Mouse (Mus musculus) cerebellum, adult 9-10 months (tissue): ENCODE data around the gene Gm3159.
"Not testable (repeated sequence)": the region's sequence is repeated elsewhere in the genome, so short reads cannot be mapped to it uniquely, and the experiment has no call there.

ENCODE experiments used
- DNase-seq: peaks from one replicate; pipeline ENCODE4 v3.0.0; 2022

The Gm3159 gene

GRCm38 (mm10) chr14:4397226-4397625, at the start of gene Gm3159:
Gene Gm3159 (plus strand): TSS chr14:4397526.
- DNase-seq: not testable (repeated sequence)

DNA sequence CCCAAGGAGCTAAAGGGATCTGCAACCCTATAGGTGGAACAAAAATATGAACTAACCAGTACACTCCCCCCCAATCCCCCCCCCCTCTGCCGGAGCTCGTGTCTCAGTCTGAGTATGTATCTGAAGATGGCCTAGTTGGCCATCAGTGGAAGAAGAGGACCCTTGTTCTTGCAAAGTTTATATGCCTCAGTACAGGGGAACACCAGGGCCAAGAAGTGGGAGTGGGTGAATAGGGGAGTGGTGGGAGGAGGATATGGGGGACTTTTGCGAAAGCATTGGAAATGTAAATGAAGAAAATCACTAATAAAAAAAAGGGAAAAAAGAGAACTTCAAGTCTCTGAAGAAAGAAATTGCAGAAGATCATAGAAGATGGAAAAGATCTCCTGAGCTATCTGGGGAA, 28.3 kb upstream of the Gm3159 start:
- not testable (repeated sequence) for DNase-seq

- not testable (repeated sequence) for DNase-seq
These were observed 27.6 kb upstream of the Gm3159 start for GRCm38 (mm10) chr14:4369691-4370090.

GRCm38 (mm10) chr14:4377871-4378270, 19.5 kb upstream of the Gm3159 start:
- not testable (repeated sequence) for DNase-seq

- DNase-seq: not testable (repeated sequence)
These were observed 11.7 kb upstream of the Gm3159 start for GRCm38 (mm10) chr14:4385606-4386005.

- DNase-seq: not testable (repeated sequence)
These were observed 4.3 kb upstream of the Gm3159 start for GRCm38 (mm10) chr14:4392841-4393530.

- not testable (repeated sequence) for DNase-seq
These were observed 1.3 kb downstream of the Gm3159 start for GRCm38 (mm10) chr14:4398624-4399023.

- DNase-seq: not testable (repeated sequence)
These were observed 2.9 kb downstream of the Gm3159 start for GRCm38 (mm10) chr14:4400115-4400789.

DNA sequence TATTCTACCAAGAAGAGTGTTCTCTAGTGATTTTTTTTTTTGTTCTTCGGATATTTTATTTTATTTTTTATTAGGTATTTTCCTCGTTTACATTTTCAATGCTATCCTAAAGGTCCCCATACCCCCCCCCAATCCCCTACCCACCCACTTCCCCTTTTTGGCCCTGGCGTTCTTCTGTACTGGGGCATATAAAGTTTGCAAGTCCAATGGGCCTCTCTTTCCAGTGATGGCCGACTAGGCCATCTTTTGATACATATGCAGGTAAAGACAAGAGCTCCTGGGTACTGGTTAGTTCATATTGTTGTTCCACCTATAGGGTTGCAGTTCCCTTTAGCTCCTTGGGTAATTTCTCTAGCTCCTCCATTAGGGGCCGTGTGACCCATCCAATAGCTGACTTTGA, 3.9 kb downstream of the Gm3159 start:
- DNase-seq: not testable (repeated sequence)

DNA sequence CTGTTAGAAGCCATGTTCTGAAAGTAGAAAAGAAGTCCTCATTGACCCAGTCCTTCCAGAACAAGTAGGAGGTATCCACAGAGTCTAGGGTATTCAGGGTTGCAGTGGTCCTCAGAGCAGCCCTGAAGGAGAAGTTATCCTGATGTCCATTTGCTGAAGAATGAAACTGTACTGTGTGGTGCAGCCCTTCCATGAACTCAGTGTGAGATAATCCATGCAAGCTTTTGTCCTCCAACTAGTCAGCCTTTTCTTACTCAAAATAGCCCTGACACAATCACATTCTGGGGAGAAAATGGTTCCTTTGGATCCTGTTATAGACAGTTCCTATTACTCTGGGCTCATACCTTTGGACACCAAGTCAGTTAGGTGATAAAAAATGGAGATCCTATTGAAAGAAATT, 6.5 kb downstream of the Gm3159 start:
- DNase-seq: not testable (repeated sequence)

DNA sequence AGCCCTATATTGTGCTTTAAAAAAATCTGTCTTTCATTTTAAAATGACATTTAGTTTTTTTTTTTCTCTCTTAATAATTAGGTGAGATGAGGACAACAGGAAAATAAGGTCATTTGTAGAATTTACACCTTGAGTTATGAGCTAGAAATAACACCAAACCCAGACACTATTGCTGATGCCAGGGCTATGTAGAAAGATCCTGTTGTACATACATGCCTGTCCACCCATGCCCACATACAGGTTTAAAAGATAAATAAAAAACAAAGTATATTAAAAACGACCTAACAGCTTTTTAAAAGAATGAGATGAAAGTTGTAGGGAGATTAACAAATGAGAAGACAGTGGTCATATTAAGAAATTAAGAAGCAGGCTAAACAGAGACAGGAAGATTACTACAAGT, 12.6 kb downstream of the Gm3159 start:
- DNase-seq: not testable (repeated sequence)

DNA sequence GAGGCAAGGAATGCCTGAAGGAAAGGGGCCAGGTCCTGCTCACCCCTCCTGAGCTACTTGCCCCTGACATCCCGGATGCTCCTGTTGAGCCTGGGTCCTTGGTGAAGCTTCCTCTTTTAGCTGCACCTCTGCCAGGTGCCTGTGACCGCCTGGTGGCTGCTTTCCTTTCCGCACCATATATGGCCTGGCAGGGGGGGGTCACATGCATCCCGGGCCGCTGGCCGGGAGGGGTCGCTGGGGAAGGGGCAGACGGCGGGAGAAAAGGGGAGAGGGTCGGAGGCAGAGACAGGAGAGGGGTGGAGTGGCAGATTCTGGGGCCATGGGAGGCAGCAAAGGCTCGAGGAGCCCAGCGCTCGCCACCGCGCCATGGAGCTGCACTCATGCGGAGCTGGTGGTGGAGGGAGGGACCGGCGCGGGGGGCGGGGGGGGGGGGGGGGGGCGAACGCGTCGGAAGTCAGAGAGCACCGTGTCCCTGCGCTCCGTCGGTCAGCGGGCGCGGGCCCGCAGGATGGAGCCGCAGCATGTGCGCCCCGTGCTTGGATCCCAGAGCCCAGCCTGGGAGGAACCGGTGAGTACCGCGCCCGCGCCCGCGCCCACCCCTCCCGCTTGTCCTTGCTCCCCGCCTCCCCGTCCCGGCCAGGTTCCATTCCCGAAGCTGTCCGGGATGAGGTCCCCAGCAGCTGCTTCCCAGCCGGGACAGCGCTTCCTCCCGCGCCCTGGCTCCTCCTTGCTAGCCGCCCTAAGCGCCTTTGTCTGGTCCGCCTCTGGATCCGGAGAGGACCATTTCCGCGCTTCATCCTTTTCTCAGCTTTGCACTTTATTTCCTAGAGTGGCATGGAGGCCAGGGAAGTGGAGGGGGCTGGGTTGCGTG, 17.9 kb downstream of the Gm3159 start, which contains the start of gene Gm3164:
Gene Gm3164, plus strand, starts transcription at position 484 of the 871 bp plus-strand sequence.
- not testable (repeated sequence) for DNase-seq

DNA sequence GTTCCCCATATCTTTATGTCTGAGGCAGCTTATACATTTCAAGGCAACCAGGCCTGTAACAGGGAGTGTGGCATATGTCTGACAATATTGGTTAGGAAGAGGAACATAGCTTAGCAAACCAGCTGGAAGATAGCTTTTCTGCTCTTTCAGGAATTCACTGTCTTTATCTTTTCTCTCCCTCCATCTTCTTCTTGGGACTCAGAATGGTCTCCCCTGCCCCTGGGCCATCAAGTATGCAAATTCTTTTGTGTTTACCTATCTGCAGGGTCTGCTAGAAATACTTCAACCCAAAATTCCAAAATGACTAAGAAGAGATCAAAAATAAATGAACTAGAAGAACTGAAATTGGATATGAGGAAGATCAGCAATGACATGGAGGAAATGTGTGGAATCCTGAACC, 33.4 kb downstream of the Gm3159 start, which contains the start of gene Gm3173:
Gene Gm3173, plus strand, starts transcription at position 301 of the 400 bp plus-strand sequence.
- DNase-seq: not testable (repeated sequence)
